Mouse (Mus musculus) adrenal gland, adult 18-20 months (tissue): ENCODE data around the gene Gm11437. TPM values are rescaled to one million over a fixed set of nuclear protein-coding genes. Genes with fewer than 3 reads are reported as not detected.

ENCODE experiments used
- DNase-seq, 2 experiments: peaks; one replicate each; pipeline ENCODE4 v3.0.0; 2021 to 2022; ENCODE audit warnings: low spot score in 2 of 2
- long read RNA-seq, 2 experiments: library from polyadenylated mRNA; stranded (forward); transcript quantifications; one replicate each; pipeline ENCODE4 v2.0.0; 2021
- total RNA-seq, 2 experiments: library from RNA; stranded (reverse); gene quantifications; 1 replicate in 1 of 2; 2 replicates in 1 of 2; pipeline ENCODE4 v1.2.3; 2021

Gene Gm11437
- not detected for total RNA-seq
- long read RNA-seq, experiment 1, result 0 reads
- long read RNA-seq, experiment 2, result 0 reads

DNA sequence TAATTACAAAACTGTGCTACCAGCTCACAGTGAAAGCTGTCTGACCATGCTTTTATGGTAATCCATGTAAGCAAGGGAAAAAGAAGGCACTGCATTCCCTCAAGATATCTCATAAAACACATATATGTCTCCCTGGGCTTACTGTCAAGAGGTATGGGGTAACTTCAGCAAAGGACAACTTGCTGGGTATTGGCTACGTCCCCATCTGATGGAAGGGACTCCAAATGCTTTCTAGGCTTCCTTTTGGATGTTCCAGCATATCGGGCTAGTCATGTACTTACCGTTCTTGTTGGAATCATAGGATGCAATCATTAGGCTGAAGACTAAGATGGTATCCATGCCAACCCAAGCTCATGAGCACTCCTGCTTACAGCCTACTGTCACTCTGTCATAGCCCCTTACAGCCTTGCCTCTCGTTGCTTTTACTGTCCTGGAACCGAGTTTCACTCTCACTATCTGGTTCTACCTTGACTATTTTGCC lies at the start of gene Gm11437:
Gene Gm11437, minus strand, starts transcription at position 431 of the 481 bp plus-strand sequence.
- DNase-seq, result no peak

DNA sequence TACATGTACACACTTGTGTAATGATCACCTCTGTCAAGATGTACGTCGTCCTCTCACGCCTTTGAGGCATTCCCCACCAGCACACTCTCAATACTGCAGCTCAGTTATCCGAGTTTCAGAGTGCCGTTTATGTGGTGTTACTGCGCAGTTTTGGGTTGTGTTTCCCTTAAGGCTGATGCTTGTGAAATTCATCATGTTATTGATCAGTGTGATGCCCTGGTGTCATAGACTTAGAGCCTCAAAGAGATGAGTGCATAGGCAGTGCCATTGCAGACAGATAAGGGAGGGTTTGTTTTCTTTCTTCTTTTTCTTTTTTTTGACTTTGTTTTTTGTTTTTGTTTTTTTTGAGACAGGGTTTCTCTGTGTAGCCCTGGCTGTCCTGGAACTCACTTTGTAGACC lies 43.6 kb upstream of the Gm11437 start:
- DNase-seq, result no peak

DNA sequence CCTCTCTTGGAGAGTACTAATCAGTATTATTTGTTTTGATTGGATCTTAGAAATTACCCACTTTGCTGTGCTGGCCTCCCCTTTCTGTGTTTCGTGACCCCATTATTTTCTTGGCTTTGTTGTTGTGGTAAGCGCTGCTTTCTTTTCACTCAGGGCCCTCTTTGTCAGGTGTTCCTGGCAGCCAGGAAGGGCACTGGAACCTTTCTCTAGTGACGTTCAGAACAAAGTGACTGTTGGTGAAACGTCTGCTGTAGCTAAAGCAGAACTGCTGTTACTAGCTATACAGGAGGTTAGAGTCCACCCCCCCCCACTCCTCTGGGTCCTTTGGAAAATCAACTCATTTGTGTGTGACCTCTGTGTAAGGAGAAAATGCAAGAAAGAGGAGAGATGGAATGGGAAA lies 38.5 kb upstream of the Gm11437 start:
- DNase-seq, result no peak

DNA sequence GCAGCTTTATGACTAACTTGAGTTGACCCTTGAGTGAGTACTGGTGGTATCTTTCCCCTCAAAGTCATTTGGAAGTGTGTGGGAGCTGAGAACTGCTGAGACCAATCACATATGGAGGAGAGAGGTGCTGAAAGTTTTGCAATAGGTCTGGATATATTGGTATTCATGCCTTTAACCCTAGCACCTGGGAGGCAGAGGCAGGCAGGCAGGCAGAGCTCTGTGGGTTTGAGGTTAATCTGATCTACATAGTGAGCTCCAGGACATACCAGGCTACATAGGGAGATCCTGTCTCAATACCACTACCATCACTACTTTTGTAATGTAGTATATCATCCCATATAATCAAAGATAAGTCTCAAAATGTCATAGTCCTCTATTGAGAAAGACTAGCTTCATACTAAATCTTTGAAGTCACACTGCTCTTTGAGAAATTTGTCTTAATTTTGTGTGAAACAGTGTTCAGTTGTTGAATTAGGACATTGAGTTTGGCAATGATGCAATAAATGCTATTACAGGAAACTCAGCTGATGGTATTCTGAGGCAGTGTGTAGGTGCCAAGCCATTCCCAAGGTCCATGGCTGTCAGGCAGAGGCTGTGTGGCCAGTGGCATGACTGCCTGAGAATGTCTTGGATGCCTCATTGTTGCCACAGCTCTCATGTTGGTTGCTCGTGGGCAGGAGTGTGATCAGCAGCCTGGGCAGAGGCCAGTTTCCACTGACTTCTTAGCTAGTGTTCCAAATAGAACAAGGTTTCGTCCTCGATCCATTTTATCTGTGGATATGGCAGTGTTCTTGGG lies 30.5 kb upstream of the Gm11437 start:
- DNase-seq, result peak in 1 of 2 experiments; percentile 13

DNA sequence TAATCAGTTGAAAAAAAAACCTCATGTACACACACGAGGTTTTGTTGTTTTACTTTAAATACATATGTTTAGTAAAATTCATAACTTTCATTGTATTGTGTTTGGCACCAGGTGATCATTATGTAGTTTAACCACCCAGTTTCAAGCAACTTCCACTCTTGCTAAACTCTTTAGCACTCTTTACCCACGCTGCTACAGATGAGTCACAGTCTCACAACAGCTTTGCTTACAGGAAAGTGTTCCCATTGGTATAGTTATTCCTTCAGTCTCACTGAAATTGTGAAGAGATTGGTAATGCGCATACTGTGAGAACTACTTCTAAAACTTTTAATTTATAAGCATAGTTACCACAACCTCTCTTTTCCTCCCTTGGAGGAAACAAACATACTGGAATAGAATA lies 27.5 kb upstream of the Gm11437 start:
- no peak for DNase-seq

DNA sequence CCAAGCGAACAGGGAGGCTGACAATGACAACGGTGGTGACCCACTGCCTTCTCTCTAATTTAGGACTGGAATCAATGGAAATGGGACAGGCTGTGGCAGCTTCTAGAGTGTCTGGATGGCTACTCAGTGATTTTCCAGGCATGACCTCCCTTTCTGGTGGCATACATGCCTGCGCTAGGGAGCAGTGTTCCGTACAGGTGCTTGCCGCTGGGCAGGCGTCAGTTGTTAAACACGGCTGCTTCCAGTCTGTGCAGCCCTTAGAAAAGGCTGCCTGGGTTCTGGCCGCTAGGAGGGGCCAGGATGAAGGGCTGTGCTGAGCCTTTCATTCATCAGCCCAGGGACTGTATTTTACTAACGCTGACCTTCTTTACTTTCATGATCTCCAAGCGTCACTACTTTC lies 26.0 kb upstream of the Gm11437 start:
- DNase-seq, result no peak

DNA sequence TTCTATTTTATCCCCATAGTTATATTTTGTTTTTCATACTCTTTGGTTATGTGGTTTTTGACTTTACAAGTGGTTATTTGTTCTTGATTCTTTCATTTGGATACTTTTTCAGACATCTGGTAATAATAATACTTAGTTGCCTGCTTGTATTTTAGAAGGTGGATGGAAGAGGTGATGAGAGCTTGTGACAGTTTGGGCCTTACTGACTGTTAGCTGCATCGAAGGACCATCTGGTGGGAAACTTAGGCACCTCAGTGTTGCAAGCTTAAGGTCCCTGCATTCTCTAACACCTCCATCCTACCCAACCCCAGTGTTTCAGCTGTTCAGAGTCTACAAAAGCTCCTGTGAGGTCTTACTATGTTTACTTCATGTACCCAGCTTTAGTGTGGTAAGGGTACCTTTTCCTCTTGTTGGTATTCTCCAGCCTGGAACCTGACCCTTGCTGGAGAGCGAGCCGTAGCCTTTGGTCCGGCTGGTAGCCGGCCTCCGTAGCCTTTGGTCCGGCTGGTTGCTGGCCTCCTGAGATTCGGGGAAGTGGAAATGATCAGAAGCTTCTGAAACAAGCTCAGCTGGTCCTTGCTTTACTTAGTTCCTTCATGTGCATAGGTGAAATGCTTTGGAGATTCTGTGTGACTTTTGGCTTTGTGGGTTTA lies 23.4 kb upstream of the Gm11437 start:
- no peak for DNase-seq

DNA sequence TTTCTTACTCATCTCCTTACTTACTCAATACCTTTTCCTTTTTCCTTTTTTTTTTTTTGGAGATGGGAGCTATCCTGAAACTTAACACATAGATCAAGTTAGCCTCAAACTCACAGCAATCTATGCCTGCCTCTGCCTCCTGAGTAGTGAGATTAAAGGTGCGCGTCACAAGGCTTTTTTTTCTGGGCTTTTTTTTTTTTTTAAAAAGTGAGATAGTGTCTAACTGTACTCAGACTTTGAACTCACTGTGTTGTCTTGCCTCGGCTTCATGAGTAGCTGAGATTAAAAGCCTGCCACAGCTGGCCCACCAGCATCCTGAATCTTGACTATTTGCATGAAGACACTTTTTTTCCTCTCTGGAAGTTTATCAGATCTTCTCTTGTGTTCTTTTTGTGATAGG lies 21.3 kb upstream of the Gm11437 start:
- DNase-seq, result no peak

DNA sequence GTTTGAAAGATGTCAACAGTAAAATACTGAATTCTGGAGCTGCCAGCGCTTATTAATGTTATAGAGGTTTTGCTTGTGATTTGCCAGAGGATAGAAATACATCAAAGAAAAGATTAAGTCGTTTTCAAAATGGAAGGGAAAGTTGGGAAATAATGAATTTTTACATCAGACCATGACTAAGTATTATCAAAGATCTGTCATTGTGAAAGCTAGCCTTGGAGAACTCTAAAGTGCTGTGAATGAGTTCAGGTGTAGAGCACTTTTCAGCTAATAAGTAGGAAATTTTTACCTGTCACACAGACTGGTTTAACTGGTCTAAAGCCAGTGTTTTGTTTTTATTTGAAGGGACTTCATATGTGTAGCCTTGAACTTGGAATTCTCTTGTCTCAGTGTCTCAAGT lies 14.0 kb upstream of the Gm11437 start:
- DNase-seq, result no peak

DNA sequence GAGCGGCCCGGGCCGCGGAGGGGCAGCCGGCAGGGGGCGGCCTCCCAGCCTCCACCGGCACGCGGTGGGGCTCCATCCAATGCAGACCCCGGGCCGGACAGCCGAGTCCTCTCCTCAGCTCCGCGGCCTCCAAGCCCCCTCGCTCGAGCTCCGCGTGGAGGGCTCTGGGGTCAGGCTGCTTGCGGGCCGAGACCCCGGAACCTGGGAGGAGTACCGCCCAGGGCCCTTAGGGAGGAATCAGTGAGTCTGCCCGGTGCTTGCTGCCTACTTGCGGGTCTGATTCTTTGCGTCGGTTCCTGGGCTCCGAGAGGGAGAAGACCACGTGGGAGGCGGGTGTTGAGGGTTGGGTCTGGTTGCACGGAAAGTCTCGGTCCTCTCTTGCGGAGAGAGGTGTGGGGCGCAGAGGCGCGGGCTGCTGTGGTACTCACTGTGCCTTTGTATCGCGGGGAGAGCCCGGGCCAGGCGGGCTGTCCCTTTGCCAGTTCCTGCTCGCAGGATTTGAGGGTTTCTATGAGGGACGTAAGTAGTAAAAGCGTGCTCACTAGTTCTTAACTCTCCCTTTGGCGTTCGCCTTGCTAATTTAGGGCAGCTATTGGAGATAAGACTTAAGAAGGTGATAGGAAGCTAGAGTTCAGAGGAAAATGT lies 12.8 kb upstream of the Gm11437 start:
- peak; percentile 61 to 67 for DNase-seq

DNA sequence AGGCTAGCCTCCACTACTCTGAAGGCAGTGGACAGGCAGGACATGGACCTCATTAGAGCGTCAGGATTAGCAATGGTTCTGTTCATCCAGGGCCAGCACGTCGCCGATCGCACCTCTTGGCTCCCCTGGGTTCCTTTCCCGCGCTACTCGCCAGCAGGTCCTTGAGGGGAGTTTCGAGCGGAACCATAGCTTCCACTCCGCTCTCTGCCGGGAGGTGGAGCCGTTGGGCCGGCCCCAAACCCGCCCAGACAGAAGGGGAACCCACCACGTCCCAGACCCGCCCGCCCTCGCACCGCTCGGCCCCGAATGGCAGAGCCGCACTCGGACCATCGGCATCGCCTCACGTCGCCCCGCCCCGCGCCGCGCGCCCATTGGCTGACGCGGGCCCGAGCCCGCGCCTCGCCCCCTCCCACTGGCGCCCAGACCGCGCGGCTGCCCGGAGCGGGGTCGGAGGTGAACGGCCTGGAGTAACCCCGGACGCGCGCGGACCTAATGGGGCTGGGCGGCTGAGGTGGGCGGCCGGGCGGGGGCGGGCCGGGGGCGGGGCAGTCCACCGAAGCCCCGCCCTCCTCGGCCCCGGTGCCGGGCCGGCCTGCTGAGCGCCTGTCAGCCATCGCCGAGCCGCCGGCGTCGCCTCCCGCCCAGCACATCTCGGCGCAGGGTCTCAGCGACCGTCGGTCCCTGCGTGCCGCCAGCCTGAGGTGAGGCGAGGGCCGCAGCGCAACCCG lies 12.1 kb upstream of the Gm11437 start:
- peak; percentile 96 to 97 for DNase-seq

DNA sequence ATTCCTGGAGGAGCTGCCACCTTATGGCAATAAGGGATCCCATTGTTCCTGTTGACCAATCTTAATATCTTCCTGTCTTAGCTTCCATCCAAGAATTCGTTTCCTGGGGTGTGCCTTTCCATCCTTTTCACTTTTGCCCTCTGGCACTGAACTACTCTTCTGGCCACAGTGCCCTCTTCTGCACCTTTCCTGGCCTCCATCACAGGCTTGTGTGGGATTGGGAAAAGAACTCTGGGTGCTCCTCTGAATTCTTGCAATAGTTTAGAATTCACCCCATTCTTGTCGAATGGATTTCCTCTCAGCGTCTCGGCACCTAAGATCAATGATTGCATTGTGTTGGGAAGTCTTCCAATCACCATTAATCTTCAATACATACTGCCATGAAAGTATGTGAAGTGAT lies 11.3 kb upstream of the Gm11437 start:
- DNase-seq, result no peak

DNA sequence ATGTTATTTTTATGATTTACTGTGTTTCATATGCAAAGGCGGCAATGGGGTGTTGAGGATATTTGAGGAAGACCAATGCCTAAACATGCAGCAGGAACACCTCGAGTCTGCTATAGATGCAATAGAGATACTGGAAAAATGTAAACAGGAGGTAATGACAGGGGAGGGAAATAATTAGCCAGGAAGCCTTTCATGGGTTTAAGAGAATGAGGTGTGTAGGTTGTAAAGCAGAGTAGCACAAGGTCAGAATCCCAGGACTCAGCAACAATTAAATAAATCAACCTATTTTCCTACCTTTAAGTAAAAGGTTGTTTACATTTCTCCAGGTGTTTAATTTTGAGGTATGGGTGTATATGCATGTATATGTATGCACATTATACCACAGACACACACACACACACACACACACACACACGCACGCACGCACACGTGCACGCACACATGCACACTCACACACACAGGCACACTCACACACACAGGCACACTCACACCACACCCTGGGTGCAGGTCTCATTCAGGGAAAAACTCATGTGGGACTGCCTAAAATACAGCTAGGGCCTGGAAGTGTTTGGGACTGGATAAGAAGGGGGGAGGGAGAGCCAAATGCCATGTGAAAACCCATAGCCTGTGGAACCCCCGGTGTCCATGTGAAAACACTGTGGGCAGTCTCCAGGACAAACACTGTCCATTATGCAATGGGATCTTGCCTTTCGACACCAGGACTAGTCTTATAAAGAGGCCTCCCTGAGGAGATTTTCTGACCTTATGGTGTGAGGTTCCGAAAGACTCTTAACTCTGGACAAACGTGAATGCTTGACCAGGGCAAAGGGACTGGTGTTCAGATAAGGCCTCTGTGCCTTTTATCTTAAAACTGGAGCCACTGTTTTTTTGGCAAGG lies 5.5 kb upstream of the Gm11437 start:
- no peak for DNase-seq

DNA sequence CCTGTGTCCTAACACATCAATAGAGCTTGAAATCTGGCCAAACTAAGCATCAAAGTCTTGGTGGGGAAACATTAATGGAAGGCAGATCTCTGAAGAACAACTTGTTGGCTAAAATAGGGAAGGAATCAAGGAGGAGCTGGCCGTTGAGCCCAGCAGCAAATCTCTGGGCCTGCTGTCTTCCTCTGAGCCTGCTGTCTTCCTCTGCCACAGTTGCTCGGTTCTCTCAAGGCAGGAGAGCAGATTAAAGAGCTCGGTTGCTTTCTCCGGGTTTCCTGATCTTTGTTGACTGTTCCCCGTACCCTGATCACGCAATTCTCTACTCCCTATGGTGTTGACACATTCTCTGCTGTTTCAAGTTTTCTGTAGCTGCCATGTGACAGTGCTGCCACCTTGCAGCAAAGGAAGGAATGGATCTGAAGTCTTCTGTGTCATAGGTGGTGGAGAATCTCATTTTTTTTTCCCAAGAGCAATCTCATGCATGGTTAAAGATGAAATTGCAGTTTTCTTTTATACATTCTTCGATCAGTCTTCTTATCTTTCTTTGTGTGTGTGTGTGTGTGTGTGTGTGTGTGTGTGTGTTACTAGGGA lies 1.5 kb upstream of the Gm11437 start:
- DNase-seq, result peak; percentile 13 to 34

DNA sequence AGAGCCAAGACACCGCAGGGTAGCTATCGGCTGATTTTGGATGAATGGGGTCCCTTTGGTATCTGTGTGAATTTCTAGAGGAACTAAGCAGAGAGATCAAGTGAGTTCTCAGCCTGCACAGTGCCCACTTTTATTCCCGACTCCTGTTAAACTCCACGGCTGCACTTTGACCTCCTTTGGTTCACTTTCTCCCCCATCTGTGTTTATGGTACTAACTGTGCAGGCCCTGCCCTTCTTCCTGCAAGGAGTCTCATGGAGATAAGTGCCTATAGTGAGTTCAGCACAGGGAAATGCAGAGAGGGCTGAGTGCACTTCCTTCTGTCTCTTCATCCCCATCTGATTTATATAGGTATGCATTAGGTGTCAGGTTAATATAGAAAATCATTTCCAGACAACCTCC lies 2.7 kb downstream of the Gm11437 start:
- no peak for DNase-seq

DNA sequence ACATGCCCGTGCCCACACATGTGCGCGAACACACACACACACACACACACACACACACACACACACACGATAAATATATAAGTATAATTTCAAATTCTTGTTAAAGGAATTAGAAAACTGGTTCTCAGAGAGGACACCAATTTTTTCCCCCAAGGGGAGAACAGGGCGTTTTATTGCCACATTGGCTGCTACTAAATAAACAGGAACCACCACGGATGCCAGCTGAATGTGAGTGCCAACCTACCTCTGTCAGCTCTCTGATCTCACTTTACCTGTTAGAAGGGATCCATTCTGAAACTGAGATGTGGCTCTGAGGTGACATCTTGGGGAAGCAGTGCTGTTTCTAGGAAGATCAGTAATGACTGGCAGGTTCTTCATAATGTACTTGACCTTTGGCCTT lies 3.2 kb downstream of the Gm11437 start:
- no peak for DNase-seq

DNA sequence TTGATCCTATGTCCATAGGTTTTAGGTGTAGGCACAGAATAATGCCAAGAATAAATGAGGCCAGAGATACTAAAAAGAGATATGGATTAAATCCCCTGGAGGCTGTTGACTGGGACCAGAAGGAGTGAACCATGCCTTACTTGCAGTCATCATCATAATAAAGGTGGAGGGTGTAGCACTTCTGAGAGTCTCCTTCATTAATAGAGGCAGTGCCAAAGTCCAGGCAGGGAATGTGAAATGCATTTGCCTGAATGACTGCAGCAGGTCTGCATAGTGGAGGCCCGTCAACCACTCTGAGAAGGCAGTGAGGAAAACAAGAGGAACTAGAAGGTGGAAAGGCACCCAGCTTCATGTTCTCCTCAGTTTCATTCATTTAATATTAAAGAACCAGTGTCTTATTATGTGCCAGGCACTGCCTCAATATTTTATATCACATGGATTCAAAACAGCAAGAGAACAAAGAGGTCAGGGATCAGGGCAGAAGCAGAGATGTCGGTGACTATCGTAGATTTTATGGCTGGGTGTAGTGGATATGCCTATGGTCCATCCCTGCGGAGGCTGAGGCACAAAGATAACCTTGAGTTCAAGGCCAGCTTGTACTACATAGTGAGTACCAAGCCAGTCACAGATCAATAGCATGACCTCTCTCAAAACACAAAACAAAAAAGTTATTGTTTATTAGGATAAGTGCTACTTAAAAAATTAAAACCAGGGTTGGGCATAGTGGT lies 10.6 kb downstream of the Gm11437 start:
- DNase-seq, result no peak

DNA sequence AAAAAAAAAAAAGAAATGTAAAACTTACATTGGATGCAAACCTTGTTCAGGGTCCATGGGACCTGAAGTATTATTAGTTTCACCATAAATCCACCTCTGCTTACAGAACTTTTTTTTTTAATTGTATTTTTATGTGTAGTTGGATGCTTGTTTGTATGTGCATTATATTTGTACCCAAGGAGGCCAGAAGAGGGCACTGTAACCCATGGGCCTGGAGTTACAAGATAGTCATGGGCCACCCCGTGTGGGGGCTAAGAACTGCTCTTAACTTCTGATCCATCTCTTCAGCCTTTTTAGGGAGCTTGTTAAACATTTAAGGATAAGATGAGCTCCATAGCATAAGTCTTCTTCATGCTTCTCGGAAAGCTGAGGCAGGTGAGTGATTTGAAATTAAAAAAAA lies 16.4 kb downstream of the Gm11437 start:
- no peak for DNase-seq

DNA sequence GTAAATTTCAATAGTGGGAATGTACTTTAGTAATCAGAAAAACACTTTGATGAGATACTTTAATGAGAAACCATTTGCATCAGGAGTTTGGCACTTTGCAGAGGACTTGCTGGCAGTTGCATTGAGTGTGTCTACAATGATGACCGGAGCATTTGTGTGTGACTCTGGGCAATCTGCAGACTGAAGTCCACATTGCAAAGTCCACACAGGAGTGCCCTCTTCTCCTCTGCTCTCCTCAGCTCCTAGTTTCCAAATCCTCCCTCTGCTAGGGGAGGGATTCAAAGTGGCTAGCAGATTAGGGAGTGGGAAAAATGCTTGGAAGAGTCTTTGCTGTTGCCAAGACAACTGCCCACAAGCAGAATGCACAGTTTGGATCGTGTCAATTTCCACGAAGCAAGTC lies 21.2 kb downstream of the Gm11437 start:
- no peak for DNase-seq
